Mouse (Mus musculus): ENCODE measurements at regions not wholly inside any gene's neighbourhood (a gene's known extent, or its start where the extent isn't known, plus 50 kb on each side); places are given as distances from the start of the nearest gene placed in this dataset.

- Histone ChIP-seq H3K9me3 (ENCODE audit: low read length) (no peaks in the 10 kb centered on the region), H3K4me1 (replicated peaks; ENCODE audit: low read depth, low read length) (peaks cover 6% of the 10 kb centered on the region; the same call in 1 of the 2 replicates), H3K36me3 (ENCODE audit: insufficient read depth, low read length) (no peaks in the 10 kb centered on the region), H3K4me3 (replicated peaks; ENCODE audit: low read length) (no peak overlapping the region), H3K27me3 (ENCODE audit: insufficient read depth, low read length) (peaks cover 10% of the 10 kb centered on the region; the same call in 1 of the 2 replicates)
- no peak for TF ChIP-seq POU5F1 (IDR thresholded peaks at IDR 0.05; ENCODE audit: borderline replicate concordance, low read length)
- no peak for TF ChIP-seq NANOG (IDR thresholded peaks at IDR 0.05; ENCODE audit: borderline replicate concordance, low read length)
- no peak for TF ChIP-seq CTCF (conservative IDR thresholded peaks at IDR 0.05; ENCODE audit: low read length)
These were observed 560.9 kb downstream of the Tox3 start for GRCm38 (mm10) chr8:89787050-89787905.

DNA sequence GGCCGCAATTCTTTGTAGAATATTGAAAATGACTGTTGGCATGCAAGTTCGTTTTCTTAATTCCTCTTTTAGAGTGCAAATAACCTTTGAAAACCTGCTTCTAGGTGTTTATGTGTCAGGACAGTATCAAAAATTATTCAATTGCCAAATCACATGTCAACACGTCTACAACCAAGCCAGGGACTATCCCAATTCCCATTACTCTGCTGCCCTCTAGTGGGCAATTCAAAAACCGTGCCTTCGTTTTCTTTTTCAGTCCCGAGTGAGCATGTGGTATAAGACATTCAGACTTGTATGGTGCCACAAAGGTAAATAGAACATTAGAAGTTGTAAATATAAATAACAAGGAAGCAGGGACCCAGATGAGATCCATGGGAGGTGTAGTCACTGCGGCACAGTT is 563.1 kb downstream of the Tox3 start:
- peak; percentile 81 for TF ChIP-seq CTCF (conservative IDR thresholded peaks at IDR 0.05; ENCODE audit: low read length)
- TF ChIP-seq NANOG (IDR thresholded peaks at IDR 0.05; ENCODE audit: borderline replicate concordance, low read length), result no peak
- peaks cover 9% of the 10 kb centered on the region for H3K9me3 ChIP-seq (ENCODE audit: low read length)

DNA sequence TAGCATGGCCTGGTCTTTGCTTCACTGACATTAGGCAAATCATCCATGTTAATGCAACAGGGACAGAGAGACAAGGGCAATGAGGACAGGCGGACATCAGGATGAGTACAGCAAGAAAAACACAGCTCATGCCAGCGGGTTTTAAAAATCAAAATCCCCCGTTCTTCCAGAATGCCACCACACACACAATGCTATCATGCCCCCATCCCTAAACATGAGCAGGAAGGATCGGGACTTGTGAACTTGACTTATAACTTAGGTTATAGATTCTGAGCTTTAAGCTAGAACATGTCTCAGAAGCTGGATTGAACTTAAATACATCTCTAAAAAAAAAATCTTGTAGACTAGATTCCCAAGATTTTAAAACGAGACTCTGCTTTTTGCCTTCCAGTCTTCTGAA is 564.8 kb downstream of the Tox3 start:
- H3K27me3 ChIP-seq (ENCODE audit: insufficient read depth, low read length), result peaks cover 10% of the 10 kb centered on the region; the same call in 1 of the 2 replicates
- H3K4me3 ChIP-seq (replicated peaks; ENCODE audit: low read length), result no peak overlapping the region
- H3K9me3 ChIP-seq (ENCODE audit: low read length), result peaks cover 13% of the 10 kb centered on the region
- H3K36me3 ChIP-seq (ENCODE audit: insufficient read depth, low read length), result no peaks in the 10 kb centered on the region
- TF ChIP-seq NANOG (IDR thresholded peaks at IDR 0.05; ENCODE audit: borderline replicate concordance, low read length), result no peak
- no peak for TF ChIP-seq POU5F1 (IDR thresholded peaks at IDR 0.05; ENCODE audit: borderline replicate concordance, low read length)
- no peak for TF ChIP-seq CTCF (conservative IDR thresholded peaks at IDR 0.05; ENCODE audit: low read length)
- H3K4me1 ChIP-seq (replicated peaks; ENCODE audit: low read depth, low read length), result peaks cover 6% of the 10 kb centered on the region; the same call in 1 of the 2 replicates

More for the DNA sequence above, 563.1 kb downstream of the Tox3 start:
- no peaks in the 10 kb centered on the region for H3K36me3 ChIP-seq (ENCODE audit: insufficient read depth, low read length)
- H3K4me1 ChIP-seq (replicated peaks; ENCODE audit: low read depth, low read length), result peaks cover 6% of the 10 kb centered on the region; the same call in 1 of the 2 replicates
- H3K4me3 ChIP-seq (replicated peaks; ENCODE audit: low read length), result no peak overlapping the region
- peaks cover 10% of the 10 kb centered on the region; the same call in 1 of the 2 replicates for H3K27me3 ChIP-seq (ENCODE audit: insufficient read depth, low read length)

DNA sequence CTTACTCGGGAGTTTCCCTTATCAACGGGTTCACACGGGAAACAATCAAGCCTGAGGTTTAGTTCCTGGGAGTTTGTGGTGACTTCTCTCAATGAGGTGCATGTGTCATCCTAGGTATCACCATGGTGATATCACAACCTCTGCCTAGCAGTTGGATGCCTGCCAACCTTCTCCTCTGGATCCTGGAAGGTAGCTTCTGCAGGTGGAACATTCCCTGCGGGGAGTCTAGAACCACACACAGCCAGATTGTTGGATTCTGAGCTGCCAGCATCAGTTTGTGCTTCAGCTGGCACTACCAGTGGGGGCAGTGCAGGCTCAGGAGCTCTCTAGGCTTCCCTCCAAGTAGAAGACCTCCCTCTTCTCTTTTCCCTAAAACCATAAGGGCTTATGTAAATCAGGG is 581.8 kb downstream of the Tox3 start:
- Histone ChIP-seq H3K4me1 (replicated peaks; ENCODE audit: low read depth, low read length) (no peaks in the 10 kb centered on the region), H3K36me3 (ENCODE audit: insufficient read depth, low read length) (no peaks in the 10 kb centered on the region), H3K27me3 (ENCODE audit: insufficient read depth, low read length) (no peaks in the 10 kb centered on the region), H3K9me3 (ENCODE audit: low read length) (no peaks in the 10 kb centered on the region), H3K4me3 (replicated peaks; ENCODE audit: low read length) (no peak overlapping the region)
- TF ChIP-seq NANOG (IDR thresholded peaks at IDR 0.05; ENCODE audit: borderline replicate concordance, low read length) (no peak), POU5F1 (IDR thresholded peaks at IDR 0.05; ENCODE audit: borderline replicate concordance, low read length) (no peak), CTCF (conservative IDR thresholded peaks at IDR 0.05; ENCODE audit: low read length) (no peak)

- Histone ChIP-seq H3K9me3 (ENCODE audit: low read length) (no peaks in the 10 kb centered on the region), H3K4me3 (replicated peaks; ENCODE audit: low read length) (no peak overlapping the region), H3K27me3 (ENCODE audit: insufficient read depth, low read length) (no peaks in the 10 kb centered on the region), H3K36me3 (ENCODE audit: insufficient read depth, low read length) (no peaks in the 10 kb centered on the region), H3K4me1 (replicated peaks; ENCODE audit: low read depth, low read length) (no peaks in the 10 kb centered on the region)
- TF ChIP-seq POU5F1 (IDR thresholded peaks at IDR 0.05; ENCODE audit: borderline replicate concordance, low read length), result no peak
These were observed 588.6 kb downstream of the Tox3 start for GRCm38 (mm10) chr8:89759531-89759930.

GRCm38 (mm10) chr8:89758695-89759094 is 589.4 kb downstream of the Tox3 start:
- H3K4me3 ChIP-seq (replicated peaks; ENCODE audit: low read length), result no peak overlapping the region
- no peaks in the 10 kb centered on the region for H3K4me1 ChIP-seq (replicated peaks; ENCODE audit: low read depth, low read length)
- no peaks in the 10 kb centered on the region for H3K27me3 ChIP-seq (ENCODE audit: insufficient read depth, low read length)
- no peak for TF ChIP-seq NANOG (IDR thresholded peaks at IDR 0.05; ENCODE audit: borderline replicate concordance, low read length)
- TF ChIP-seq POU5F1 (IDR thresholded peaks at IDR 0.05; ENCODE audit: borderline replicate concordance, low read length), result no peak
- no peak for TF ChIP-seq CTCF (conservative IDR thresholded peaks at IDR 0.05; ENCODE audit: low read length)
- H3K36me3 ChIP-seq (ENCODE audit: insufficient read depth, low read length), result no peaks in the 10 kb centered on the region
- H3K9me3 ChIP-seq (ENCODE audit: low read length), result no peaks in the 10 kb centered on the region

DNA sequence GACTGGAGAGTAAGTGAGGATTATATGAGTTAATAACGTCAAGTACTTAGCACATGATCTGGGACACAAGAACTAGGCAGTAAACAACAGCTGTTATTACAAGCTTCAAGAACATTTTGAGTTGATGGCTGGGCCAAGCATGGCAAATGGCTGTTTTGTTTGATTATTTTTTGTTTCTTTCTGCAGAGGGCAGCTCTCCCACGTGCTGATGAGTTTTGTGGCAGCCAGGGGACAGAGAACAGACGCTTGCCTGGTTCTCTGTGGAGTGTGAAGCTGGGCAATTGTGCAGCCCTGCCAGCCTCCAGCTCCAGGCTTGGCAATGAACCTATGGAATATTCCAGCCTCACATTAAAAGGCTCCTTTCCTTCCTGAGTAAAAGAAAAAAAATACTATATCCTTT is 592.2 kb downstream of the Tox3 start:
- H3K4me1 ChIP-seq (replicated peaks; ENCODE audit: low read depth, low read length), result no peaks in the 10 kb centered on the region
- H3K4me3 ChIP-seq (replicated peaks; ENCODE audit: low read length), result no peak overlapping the region
- no peaks in the 10 kb centered on the region for H3K36me3 ChIP-seq (ENCODE audit: insufficient read depth, low read length)
- TF ChIP-seq POU5F1 (IDR thresholded peaks at IDR 0.05; ENCODE audit: borderline replicate concordance, low read length) (no peak), CTCF (conservative IDR thresholded peaks at IDR 0.05; ENCODE audit: low read length) (no peak), NANOG (IDR thresholded peaks at IDR 0.05; ENCODE audit: borderline replicate concordance, low read length) (no peak)
- no peaks in the 10 kb centered on the region for H3K27me3 ChIP-seq (ENCODE audit: insufficient read depth, low read length)
- no peaks in the 10 kb centered on the region for H3K9me3 ChIP-seq (ENCODE audit: low read length)

- Histone ChIP-seq H3K4me3 (replicated peaks; ENCODE audit: low read length) (no peak overlapping the region), H3K27me3 (ENCODE audit: insufficient read depth, low read length) (no peaks in the 10 kb centered on the region), H3K36me3 (ENCODE audit: insufficient read depth, low read length) (no peaks in the 10 kb centered on the region), H3K9me3 (ENCODE audit: low read length) (no peaks in the 10 kb centered on the region), H3K4me1 (replicated peaks; ENCODE audit: low read depth, low read length) (no peaks in the 10 kb centered on the region)
- TF ChIP-seq NANOG (IDR thresholded peaks at IDR 0.05; ENCODE audit: borderline replicate concordance, low read length) (no peak), CTCF (conservative IDR thresholded peaks at IDR 0.05; ENCODE audit: low read length) (no peak), POU5F1 (IDR thresholded peaks at IDR 0.05; ENCODE audit: borderline replicate concordance, low read length) (no peak)
These were observed 596.9 kb downstream of the Tox3 start for GRCm38 (mm10) chr8:89751201-89751600.

- no peaks in the 10 kb centered on the region for H3K27me3 ChIP-seq (ENCODE audit: insufficient read depth, low read length)
- no peak overlapping the region for H3K4me3 ChIP-seq (replicated peaks; ENCODE audit: low read length)
- TF ChIP-seq CTCF (conservative IDR thresholded peaks at IDR 0.05; ENCODE audit: low read length) (no peak), NANOG (IDR thresholded peaks at IDR 0.05; ENCODE audit: borderline replicate concordance, low read length) (no peak), POU5F1 (IDR thresholded peaks at IDR 0.05; ENCODE audit: borderline replicate concordance, low read length) (no peak)
- no peaks in the 10 kb centered on the region for H3K36me3 ChIP-seq (ENCODE audit: insufficient read depth, low read length)
- H3K4me1 ChIP-seq (replicated peaks; ENCODE audit: low read depth, low read length), result no peaks in the 10 kb centered on the region
- no peaks in the 10 kb centered on the region for H3K9me3 ChIP-seq (ENCODE audit: low read length)
These were observed 600.4 kb downstream of the Tox3 start for GRCm38 (mm10) chr8:89747726-89748125.

Measured in E14TG2a.4 (cell line).